Mouse (Mus musculus) frontal cortex, postnatal 25 days (tissue): ENCODE measurements around the gene Slc9a1.

Experiments used
- DNase-seq, 2 experiments: peaks; one replicate each; pipeline ENCODE4 v3.0.0; 2022; ENCODE audit warnings: low spot score in 2 of 2

Gene Slc9a1

GRCm38 (mm10) chr4:133439460-133440376, 70.2 kb downstream of the Slc9a1 start:
- no peak for DNase-seq

- no peak for DNase-seq
Measured at GRCm38 (mm10) chr4:133440377-133440795, 70.9 kb downstream of the Slc9a1 start.

- DNase-seq, result no peak
Measured at GRCm38 (mm10) chr4:133442194-133442593, 72.7 kb downstream of the Slc9a1 start.

GRCm38 (mm10) chr4:133443085-133443484, 73.6 kb downstream of the Slc9a1 start:
- DNase-seq, result no peak

- no peak for DNase-seq
Measured at GRCm38 (mm10) chr4:133445727-133446126, 76.2 kb downstream of the Slc9a1 start.

GRCm38 (mm10) chr4:133447366-133447765, 77.9 kb downstream of the Slc9a1 start:
- DNase-seq, result no peak

GRCm38 (mm10) chr4:133447967-133448366, 78.5 kb downstream of the Slc9a1 start:
- no peak for DNase-seq

- no peak for DNase-seq
Measured at GRCm38 (mm10) chr4:133448708-133449388, 79.3 kb downstream of the Slc9a1 start.

GRCm38 (mm10) chr4:133449726-133450125, 80.2 kb downstream of the Slc9a1 start:
- DNase-seq, result peak; percentile 21 to 44

GRCm38 (mm10) chr4:133451536-133451935, 82.0 kb downstream of the Slc9a1 start:
- DNase-seq, result peak; percentile 79 to 94

- no peak for DNase-seq
Measured at GRCm38 (mm10) chr4:133452433-133452832, 82.9 kb downstream of the Slc9a1 start.

GRCm38 (mm10) chr4:133458044-133458443, 88.5 kb downstream of the Slc9a1 start:
- DNase-seq, result no peak

- DNase-seq, result no peak
Measured at GRCm38 (mm10) chr4:133460006-133460405, 90.5 kb downstream of the Slc9a1 start.

- no peak for DNase-seq
Measured at GRCm38 (mm10) chr4:133460796-133461325, 91.4 kb downstream of the Slc9a1 start.

GRCm38 (mm10) chr4:133461362-133461761, 91.9 kb downstream of the Slc9a1 start:
- DNase-seq, result no peak

GRCm38 (mm10) chr4:133463184-133463583, 93.7 kb downstream of the Slc9a1 start:
- DNase-seq, result no peak

GRCm38 (mm10) chr4:133468080-133468479, 98.6 kb downstream of the Slc9a1 start:
- DNase-seq, result peak; percentile 38 to 57

- no peak for DNase-seq
Measured at GRCm38 (mm10) chr4:133469122-133469521, 99.6 kb downstream of the Slc9a1 start.

- no peak for DNase-seq
Measured at GRCm38 (mm10) chr4:133471135-133471821, 101.8 kb downstream of the Slc9a1 start.
